Mouse (Mus musculus) neural tube, embryonic 11.5 days (tissue): ENCODE measurements around the gene Gm14391. TPM values are rescaled to one million over a fixed set of nuclear protein-coding genes. Genes with fewer than 3 reads are reported as not detected.
A peak's percentile ranks its signal among the peaks of the same experiment; 100 is the strongest.
"Not testable (repeated sequence)": the region's sequence is repeated elsewhere in the genome, so short reads cannot be mapped to it uniquely, and the experiment has no call there.

Source experiments
- ATAC-seq: fragments of 200-750 bp; cut with Nextera tagmentation; 2 replicates; pipeline ENCODE4 v1.8.0; 2017; ENCODE audit warnings: moderate number of reproducible peaks, mild to moderate bottlenecking, moderate TSS enrichment, moderate library complexity; ENCODE audit not compliant: insufficient read depth, low FRiP score, low TSS enrichment
- DNase-seq: peaks from one replicate; pipeline ENCODE4 v3.0.0-alpha.2; 2015; ENCODE audit warnings: low spot score
- H3K27ac ChIP-seq: fragments of 300-500 bp; sonication (generic); 2 replicates; pipeline ENCODE4 v1.5.1; 2014; ENCODE audit warnings: low read depth, mild to moderate bottlenecking, low read length
- H3K27me3 ChIP-seq: fragments of 300-500 bp; sonication (generic); 2 replicates; pipeline ENCODE4 v1.6.1; 2014; ENCODE audit warnings: mild to moderate bottlenecking, low read length, mixed read lengths; ENCODE audit not compliant: control insufficient read depth, insufficient read depth
- H3K36me3 ChIP-seq: fragments of 300-500 bp; sonication (generic); 2 replicates; pipeline ENCODE4 v1.6.1; 2014; ENCODE audit warnings: mild to moderate bottlenecking, low read length, moderate library complexity, mixed read lengths; ENCODE audit not compliant: control insufficient read depth, insufficient read depth
- H3K4me1 ChIP-seq: fragments of 300-500 bp; sonication (generic); 2 replicates; pipeline ENCODE4 v1.6.1; 2014; ENCODE audit warnings: low read length, mixed read lengths; ENCODE audit not compliant: control insufficient read depth, insufficient read depth
- H3K4me2 ChIP-seq: fragments of 300-500 bp; sonication (generic); 2 replicates; pipeline ENCODE4 v1.6.1; 2014; ENCODE audit warnings: low read depth, mild to moderate bottlenecking, moderate library complexity
- H3K4me3 ChIP-seq: fragments of 300-500 bp; sonication (generic); 2 replicates; pipeline ENCODE4 v1.5.1; 2014; ENCODE audit warnings: low read depth, low read length
- H3K9ac ChIP-seq: fragments of 300-500 bp; sonication (generic); 2 replicates; pipeline ENCODE4 v1.6.1; 2014; ENCODE audit warnings: mild to moderate bottlenecking, low read length
- H3K9me3 ChIP-seq: fragments of 300-500 bp; sonication (generic); 2 replicates; pipeline ENCODE4 v1.6.1; 2016; ENCODE audit warnings: low read length; ENCODE audit not compliant: control insufficient read depth
- WGBS: fragments of 180-500 bp; shearing (Covaris S2); extraction: QIAGEN DNeasy Blood & Tissue Kit; methylation state at CpG from one replicate; pipeline ENCODE4 v1.1.7; 2014; 5-methylcytosine and 5-hydroxymethylcytosine counted together
- polyA plus RNA-seq: library from polyadenylated mRNA; unstranded; fragments of >200 nt; fragmentation: Nextera tagmentation; extraction: Ambion mirVana; gene quantifications from 2 replicates; pipeline ENCODE4 v1.2.1, GENCODE M21; 2014

The Gm14391 gene
- polyA plus RNA-seq, 1 experiment from 2014 or later: 9.9 TPM

GRCm38 (mm10) chr2:175161438-175161837 is 45.3 kb downstream of the Gm14391 start:
- H3K27ac ChIP-seq, DNase-seq, H3K36me3 ChIP-seq, H3K4me1 ChIP-seq, H3K4me2 ChIP-seq, H3K9me3 ChIP-seq, H3K4me3 ChIP-seq, ATAC-seq, H3K27me3 ChIP-seq, H3K9ac ChIP-seq: not testable (repeated sequence)
- WGBS: 90% methylated on average over 4 of the region's 4 CpGs

- Histone ChIP-seq H3K9ac (no peak overlapping the region), H3K4me3 (no peak overlapping the region), H3K9me3 (no peaks in the 10 kb centered on the region), H3K4me1 (no peaks in the 10 kb centered on the region), H3K27me3 (no peaks in the 10 kb centered on the region), H3K4me2 (no peak overlapping the region), H3K36me3 (no peaks in the 10 kb centered on the region), H3K27ac (no peak overlapping the region)
- ATAC-seq: no peak
- no peak for DNase-seq
- 90% methylated on average over 3 of the region's 3 CpGs for WGBS
These were observed 48.1 kb downstream of the Gm14391 start for GRCm38 (mm10) chr2:175158642-175159041.

GRCm38 (mm10) chr2:175156696-175157095 is 50.0 kb downstream of the Gm14391 start:
- no peak for DNase-seq
- no peak overlapping the region for H3K4me2 ChIP-seq
- H3K4me3 ChIP-seq: no peak overlapping the region
- 93% methylated on average over 13 of the region's 13 CpGs for WGBS
- H3K27ac ChIP-seq: no peak overlapping the region
- H3K4me1 ChIP-seq: no peaks in the 10 kb centered on the region
- no peaks in the 10 kb centered on the region for H3K9me3 ChIP-seq
- H3K9ac ChIP-seq: no peak overlapping the region
- ATAC-seq: no peak
- H3K36me3 ChIP-seq: no peaks in the 10 kb centered on the region
- no peaks in the 10 kb centered on the region for H3K27me3 ChIP-seq

- H3K9me3 ChIP-seq, H3K36me3 ChIP-seq, H3K27me3 ChIP-seq, H3K27ac ChIP-seq, H3K9ac ChIP-seq, ATAC-seq, H3K4me1 ChIP-seq, DNase-seq: not testable (repeated sequence)
- WGBS: 0% methylated on average over 1 of the region's 2 CpGs
- H3K4me3 ChIP-seq: peak within 1 kb of the TSS; percentile 34
- peak within 1 kb of the TSS; percentile 30; the same call in 1 of the 2 replicates for H3K4me2 ChIP-seq
These were observed 64.8 kb downstream of the Gm14391 start, which contains the start of gene Gm14399 for GRCm38 (mm10) chr2:175141993-175142295. Gene Gm14399 (minus strand): TSS chr2:175142012.

GRCm38 (mm10) chr2:175141118-175141992 is 65.4 kb downstream of the Gm14391 start:
- H3K27ac ChIP-seq, H3K9ac ChIP-seq, DNase-seq, H3K9me3 ChIP-seq, H3K4me1 ChIP-seq, ATAC-seq, H3K36me3 ChIP-seq, H3K27me3 ChIP-seq: not testable (repeated sequence)
- peak overlapping the region; percentile 34 for H3K4me3 ChIP-seq
- WGBS: 5% methylated on average over 23 of the region's 25 CpGs
- peak overlapping the region; percentile 30; the same call in 1 of the 2 replicates for H3K4me2 ChIP-seq

Other genes with a start within 250 kb of the Gm14391 start
- not detected in 2 replicates for gene Gm14444, start 196.7 kb downstream of the Gm14391 start, polyA plus RNA-seq
- 0.53 and 0.91 TPM in 2 replicates for gene Gm14393, start 139.1 kb downstream of the Gm14391 start, polyA plus RNA-seq
- 3.0 and 3.5 TPM in 2 replicates for gene Gm14399, start 64.9 kb downstream of the Gm14391 start, polyA plus RNA-seq
- gene Gm14443, start 31.0 kb downstream of the Gm14391 start, polyA plus RNA-seq: 0.90 and 1.2 TPM in 2 replicates
- 0.52 TPM in 1 of 2 replicates, not detected in the other for gene Gm14440, start 68.2 kb upstream of the Gm14391 start, polyA plus RNA-seq
- gene Gm4631, start 131.3 kb upstream of the Gm14391 start, polyA plus RNA-seq: 18.4 and 19.3 TPM in 2 replicates
- gene Zfp968, start 165.5 kb upstream of the Gm14391 start, polyA plus RNA-seq: 4.2 and 5.6 TPM in 2 replicates
- 21.1 and 28.3 TPM in 2 replicates for gene Gm4724, start 228.9 kb upstream of the Gm14391 start, polyA plus RNA-seq